Mouse (Mus musculus) urinary bladder, postnatal 14 days (tissue): ENCODE measurements at regions not wholly inside any gene's neighbourhood (a gene's known extent, or its start where the extent isn't known, plus 50 kb on each side); places are given as distances from the start of the nearest gene placed in this dataset.

Experiments used
- DNase-seq: peaks from one replicate; pipeline ENCODE4 v3.0.0; 2021; ENCODE audit warnings: low spot score

GRCm38 (mm10) chr15:36380461-36381227 is 626.9 kb downstream of the Zfp706 start:
- DNase-seq: no peak

DNA sequence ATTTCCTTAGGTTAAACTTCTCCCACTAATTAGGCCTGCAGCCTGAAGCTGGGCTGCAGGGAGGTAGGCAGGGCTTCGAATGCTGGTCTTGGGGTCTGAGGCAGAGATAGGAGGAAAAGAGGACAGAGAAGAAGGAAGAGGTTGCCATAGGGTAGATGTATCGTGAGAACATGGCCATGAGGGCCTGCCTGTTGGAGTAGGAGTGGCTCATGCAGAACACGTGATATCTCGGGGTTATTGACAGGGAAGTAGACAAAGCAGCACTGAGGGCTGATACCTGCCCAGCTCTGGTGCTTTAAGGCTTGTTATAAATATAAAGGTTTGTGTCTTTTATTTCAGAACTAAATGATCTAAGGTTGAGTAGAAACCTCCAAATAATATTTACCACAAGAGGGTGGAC is 628.9 kb downstream of the Zfp706 start:
- DNase-seq: no peak

DNA sequence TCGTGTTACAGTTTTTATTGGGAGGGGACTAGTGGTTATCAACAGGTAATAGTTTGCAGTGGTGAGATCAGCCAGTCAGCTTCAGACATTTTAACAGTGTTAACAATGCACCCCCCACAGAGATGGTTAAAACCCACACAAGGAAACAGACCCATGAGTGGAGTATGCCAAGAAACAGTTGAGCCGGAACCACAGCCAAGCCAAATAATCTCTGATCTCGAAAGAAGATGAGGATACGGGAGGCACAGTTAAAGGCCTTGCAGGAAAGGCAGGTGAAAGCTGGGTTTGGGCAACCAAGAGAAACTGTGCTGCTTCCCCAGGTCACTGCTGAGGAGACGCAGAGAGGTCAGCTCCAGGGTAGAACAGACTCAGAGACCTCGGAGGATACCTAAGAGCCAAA is 631.0 kb downstream of the Zfp706 start:
- DNase-seq: peak; percentile 22

GRCm38 (mm10) chr15:36375549-36375885 is 632.1 kb downstream of the Zfp706 start:
- no peak for DNase-seq

- DNase-seq: peak; percentile 83
Observed at GRCm38 (mm10) chr15:36374732-36375548, 632.6 kb downstream of the Zfp706 start.

DNA sequence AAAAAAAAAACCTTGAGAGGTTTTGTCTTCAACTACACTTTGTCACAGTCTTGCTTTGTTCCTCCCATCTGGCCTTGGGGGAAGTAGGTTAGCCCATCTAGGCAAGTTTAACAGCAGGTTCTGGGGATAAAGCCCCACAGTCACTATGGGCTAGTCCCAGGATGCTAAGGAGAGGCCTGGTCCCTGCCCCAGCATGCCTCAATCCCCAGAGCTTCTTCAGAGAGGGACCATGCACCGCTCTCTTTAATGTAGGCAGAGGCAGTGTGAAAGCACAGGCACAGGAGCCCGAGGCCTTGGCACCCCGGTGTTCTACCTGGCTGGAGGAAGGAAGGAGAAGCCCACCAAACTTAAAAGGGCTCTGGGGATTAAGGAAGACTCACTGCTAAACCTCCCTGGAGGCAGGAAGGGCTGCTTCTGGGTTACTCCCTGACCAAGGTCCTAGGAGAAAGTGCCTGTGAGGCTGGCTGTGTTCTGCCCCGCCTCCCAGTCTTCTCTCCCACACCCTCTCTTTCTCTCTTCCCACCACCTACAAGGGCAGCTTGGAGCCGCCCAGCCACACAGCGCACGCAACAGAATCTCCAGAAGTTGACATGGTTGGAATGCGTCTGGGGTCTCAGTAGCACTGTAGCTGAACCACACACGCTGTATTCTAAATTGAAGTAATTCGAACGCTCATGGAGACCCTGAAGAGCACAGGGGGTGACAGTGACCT is 633.5 kb downstream of the Zfp706 start:
- peak; percentile 54 for DNase-seq

- peak; percentile 28 for DNase-seq
Observed at GRCm38 (mm10) chr15:36373481-36373880, 634.1 kb downstream of the Zfp706 start.

GRCm38 (mm10) chr15:36371382-36371781 is 636.2 kb downstream of the Zfp706 start:
- peak; percentile 45 for DNase-seq

DNA sequence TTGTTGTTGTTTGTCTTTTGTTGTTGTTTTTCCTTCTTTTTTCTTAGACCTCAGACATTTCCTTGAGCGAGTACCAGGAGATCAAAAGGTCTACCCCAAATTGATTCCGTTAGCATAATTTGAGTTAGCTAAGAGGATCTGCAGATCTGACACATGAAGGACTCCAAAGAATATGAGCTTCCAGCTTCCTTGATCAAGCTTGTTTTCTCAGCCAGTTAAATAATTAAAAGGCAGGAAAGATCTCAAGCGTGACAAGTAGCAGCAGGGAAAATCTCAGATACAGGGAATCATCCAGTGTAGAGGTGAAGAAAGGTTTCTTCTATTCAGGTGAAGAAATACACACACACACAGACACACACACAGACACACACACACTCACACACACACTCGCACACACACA is 636.7 kb downstream of the Zfp706 start:
- DNase-seq: no peak

DNA sequence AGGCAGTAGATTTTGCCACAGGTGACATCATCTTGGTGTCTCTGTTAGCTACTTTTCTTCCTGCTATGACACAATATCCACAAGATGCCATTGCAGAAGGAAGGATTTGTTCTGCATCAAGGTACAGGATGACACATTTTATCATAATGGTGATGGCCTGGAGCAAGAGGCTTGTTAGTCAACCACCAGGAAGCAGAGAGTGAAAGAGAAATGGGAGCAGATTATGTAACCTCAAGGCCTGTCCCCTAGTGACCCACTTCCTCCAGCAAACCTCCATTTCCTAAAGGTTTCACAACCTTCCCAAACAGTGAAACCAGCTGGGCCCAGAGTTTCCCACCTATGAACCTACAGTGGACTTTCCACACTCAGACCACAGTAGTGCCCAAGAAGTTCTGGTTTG is 640.3 kb downstream of the Zfp706 start:
- no peak for DNase-seq

DNA sequence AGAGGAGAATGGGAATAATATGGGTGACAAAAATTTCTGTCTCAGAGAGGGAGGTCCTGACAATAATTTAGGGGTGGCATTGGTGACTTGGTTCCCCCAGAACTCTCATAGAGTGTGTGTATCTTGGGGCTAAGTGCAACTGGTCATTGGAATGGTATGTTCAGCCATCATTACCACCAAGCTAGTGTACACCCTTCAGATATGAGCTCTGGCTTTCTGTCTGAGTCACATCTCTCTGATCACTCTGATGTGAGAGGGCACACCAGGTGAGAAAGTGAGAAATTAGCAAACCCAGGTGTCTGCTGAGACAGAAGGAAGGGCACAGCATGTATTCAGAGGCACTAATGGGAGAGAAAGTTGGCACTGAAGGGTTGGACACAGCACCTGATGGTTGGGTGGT is 642.8 kb downstream of the Zfp706 start:
- DNase-seq: no peak

DNA sequence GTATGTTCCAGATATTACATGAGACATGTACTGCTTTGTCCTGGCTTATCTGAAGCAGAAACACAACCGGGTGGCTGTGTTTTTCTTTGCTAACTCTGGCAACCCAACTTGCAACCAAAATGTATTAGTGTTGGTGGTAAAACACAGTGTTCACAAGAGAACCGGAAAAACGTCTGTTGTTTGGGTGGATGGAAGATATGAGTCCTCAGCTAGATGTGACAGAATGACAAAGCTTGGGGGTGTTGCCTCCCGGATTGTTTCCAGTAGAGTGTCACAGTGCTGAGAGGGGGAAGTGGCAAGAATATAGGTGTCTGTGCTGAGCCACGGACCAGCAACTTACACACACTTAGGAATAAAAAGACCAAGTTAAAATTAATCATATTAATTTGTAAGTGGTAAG is 643.5 kb downstream of the Zfp706 start:
- DNase-seq: no peak

DNA sequence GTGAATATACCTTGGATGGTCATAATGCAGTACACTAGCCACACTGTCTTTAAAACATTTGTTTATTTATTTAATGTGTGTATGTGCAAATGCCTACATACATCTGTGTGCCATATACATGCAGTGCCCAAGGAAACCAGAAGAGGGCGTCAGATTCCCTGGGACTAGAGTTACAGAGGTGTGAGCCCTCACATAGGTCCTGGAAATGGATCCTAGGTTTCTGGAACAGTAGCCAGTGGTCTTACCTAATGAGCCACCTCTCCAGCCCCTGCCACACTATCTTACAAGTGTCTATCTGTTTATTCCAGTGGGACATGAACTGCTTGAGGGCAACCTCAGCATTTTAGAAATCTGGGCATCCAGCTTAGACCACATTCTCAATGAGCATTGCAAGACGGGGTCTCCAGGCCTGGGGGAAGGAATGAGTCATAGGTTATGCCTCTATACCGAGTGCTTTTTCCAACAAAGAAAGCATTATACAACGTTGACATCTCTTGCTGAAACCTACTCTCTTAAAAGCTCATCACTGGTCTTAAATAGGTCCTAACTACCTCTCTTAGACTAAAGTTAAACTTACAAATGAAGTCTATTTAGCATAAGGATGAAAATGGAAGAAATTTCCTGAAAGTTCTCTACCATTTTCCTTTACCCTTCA is 644.5 kb downstream of the Zfp706 start:
- DNase-seq: no peak

DNA sequence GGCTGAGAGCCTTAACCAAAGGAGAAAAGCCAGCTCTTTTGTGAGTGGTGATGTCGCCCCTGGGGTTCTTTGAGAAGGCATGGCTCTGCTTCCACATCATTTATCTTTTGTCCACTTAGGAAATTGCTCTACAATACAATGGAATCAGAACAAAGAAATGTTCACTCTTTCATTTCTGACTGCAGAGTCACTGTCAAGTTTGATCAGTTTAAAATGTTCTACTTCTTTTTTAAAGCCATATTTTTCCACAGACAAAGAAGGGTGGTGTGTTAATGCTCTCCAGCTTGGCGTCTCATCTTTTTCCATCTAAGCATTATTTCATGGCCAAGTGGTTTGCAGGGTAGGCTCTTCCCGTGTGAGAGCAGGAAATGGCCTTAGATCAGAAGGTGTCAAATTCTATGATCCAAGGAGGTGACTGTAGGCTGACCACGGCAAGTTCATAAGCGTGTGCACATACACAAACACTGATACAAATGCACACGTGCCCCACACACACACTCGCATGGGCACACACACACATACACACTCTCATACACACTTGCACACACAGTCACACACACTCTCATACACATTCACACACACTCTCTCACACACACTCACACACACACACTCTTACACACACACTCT is 645.9 kb downstream of the Zfp706 start:
- DNase-seq: no peak

GRCm38 (mm10) chr15:36360694-36361521 is 646.7 kb downstream of the Zfp706 start:
- no peak for DNase-seq

GRCm38 (mm10) chr15:36355851-36356250 is 651.7 kb downstream of the Zfp706 start:
- no peak for DNase-seq

DNA sequence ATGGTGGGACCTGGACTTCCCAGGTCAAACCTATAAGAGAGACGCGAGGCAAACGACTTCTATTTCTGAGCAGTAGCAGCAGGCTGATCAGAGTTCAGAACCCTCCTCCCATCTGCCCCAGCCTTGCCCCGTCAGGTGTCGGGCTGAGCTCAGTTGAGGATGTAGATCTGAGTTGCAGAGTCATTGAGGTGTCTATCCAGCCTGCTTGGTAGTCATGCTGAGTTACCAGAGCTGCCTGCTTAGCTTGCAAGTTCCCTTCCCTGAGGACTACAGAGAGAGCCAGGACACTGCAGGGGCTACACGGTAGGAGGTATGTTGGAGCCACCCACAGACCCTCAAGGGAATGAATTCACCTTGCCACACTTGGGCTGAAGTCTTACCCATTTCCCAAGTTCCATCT is 653.0 kb downstream of the Zfp706 start:
- no peak for DNase-seq

DNA sequence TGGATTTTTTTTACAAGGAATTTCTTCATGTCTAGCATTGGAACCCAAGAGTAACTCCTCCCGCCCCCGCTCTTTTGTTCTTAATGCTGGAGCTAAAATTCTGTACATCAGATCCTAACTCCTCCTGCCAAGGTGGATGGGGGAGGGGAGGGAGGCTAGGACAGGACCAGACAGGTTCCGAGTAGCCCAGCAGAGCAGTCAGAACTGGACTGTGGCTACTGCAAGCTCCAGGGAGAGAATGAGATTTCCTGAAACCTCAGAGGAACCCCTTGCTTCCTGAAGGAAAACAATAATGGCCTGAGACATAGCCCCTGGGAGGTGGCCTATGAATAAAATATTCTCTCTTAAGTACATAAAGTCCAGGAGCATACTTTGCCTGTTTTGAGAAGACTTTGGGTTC is 653.8 kb downstream of the Zfp706 start:
- no peak for DNase-seq

GRCm38 (mm10) chr15:36352929-36353328 is 654.6 kb downstream of the Zfp706 start:
- no peak for DNase-seq

DNA sequence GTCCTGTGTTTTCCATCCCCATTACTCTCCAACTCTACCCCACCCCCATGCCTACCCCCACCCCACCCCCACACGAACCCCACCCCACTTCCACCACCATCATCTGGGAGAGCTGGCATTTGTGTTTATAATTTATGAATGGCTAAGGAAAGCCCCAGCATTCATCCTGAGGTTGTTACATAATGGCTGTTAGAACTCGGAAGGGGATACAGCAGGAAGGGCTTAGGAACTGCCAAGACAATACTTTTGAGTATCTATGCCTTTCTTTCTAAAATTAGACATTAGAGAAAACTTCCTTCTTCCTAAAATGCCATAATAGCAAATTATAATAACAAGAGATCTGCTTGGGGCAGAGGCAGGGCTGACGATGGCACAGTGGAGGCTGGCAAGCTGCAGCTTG is 655.9 kb downstream of the Zfp706 start:
- DNase-seq: no peak

DNA sequence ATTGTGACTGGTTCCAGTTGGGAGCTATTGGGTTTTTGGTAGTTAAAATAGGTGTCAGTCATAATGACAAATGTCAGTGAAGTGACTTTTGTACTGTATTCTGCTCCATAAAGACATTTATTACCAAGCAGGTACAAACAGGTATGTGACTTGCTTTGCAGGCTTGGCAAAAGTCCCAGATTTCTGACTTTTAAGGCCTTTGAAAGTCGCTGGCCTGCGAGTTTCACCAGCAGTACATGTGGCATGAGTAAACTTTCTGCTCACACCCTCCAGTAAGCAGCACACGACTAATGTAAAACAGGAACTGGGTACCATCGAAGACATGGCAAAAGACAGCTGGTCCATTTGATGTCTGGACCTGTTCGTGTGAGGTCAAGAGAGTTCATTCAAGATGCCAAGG is 659.2 kb downstream of the Zfp706 start:
- peak; percentile 43 for DNase-seq
